Mouse (Mus musculus) cortical plate, adult 2 months (tissue): ENCODE results near the gene Arl4c. TPM values are rescaled to one million over a fixed set of nuclear protein-coding genes. Genes with fewer than 3 reads are reported as not detected.

Experiments used
- H3K27ac ChIP-seq: fragments of 200-500 bp; 2 replicates; pipeline ENCODE4 v1.5.1; 2012; ENCODE audit warnings: low read length, control low read depth, inconsistent platforms; ENCODE audit not compliant: insufficient read depth
- H3K4me1 ChIP-seq: fragments of 200-500 bp; 2 replicates; pipeline ENCODE4 v1.6.1; 2011; ENCODE audit warnings: low read length; ENCODE audit not compliant: control insufficient read depth, insufficient read depth
- H3K4me3 ChIP-seq: fragments of 200-500 bp; 2 replicates; pipeline ENCODE4 v1.5.1; 2011; ENCODE audit warnings: mild to moderate bottlenecking, low read length, control low read depth; ENCODE audit not compliant: insufficient read depth
- CTCF ChIP-seq: fragments of 200-500 bp; IDR thresholded peaks from 2 replicates; pipeline ENCODE4 v1.5.1; 2011; ENCODE audit warnings: mild to moderate bottlenecking, control low read depth, low read length; ENCODE audit not compliant: insufficient read depth; ENCODE audit errors: extremely low read depth
- POLR2A ChIP-seq: fragments of 200-500 bp; IDR thresholded peaks from 2 replicates; pipeline ENCODE4 v1.6.1; 2011; ENCODE audit warnings: mild to moderate bottlenecking, low read length, control low read depth; ENCODE audit not compliant: insufficient read depth; ENCODE audit errors: extremely low read depth
- polyA plus RNA-seq: library from polyadenylated mRNA; depleted of rRNA; stranded (reverse); fragments of >200 nt; gene quantifications from 2 replicates; pipeline ENCODE4 v1.2.3, GENCODE M21; 2012

Gene Arl4c
- polyA plus RNA-seq, 1 experiment = 26.5 TPM

DNA sequence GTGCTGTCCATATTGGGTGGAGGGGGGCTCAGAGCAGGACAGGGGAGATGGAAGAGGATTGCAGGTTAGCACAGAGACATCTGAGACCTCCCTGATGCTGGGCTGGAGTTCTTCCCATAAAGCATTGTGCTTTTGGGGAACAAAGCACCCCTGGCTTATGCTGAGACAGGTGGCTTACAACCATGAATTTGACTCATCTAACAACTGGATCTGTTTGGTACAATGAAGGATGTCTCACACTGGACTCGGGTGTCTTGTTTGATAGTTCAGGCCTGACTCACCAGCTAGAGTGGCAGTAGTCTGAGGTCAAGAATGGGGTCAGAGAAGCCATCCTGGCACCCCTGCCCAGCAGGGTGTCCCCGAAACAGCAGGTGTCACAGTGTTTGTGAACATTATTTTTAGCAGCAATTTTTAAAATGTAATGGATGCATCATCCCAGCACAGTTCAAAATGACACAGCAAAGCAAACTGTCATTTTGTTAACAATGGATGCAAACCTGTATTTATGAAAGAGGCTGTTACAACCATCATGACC is 9.7 kb downstream of the Arl4c start:
- TF ChIP-seq CTCF (no peak), POLR2A (no peak)
- H3K27ac ChIP-seq = no peak overlapping the region
- no peak overlapping the region for H3K4me3 ChIP-seq
- H3K4me1 ChIP-seq = no peaks in the 10 kb centered on the region

- H3K4me3 ChIP-seq = no peak overlapping the region
- no peak overlapping the region for H3K27ac ChIP-seq
- TF ChIP-seq POLR2A (no peak), CTCF (no peak)
- no peaks in the 10 kb centered on the region for H3K4me1 ChIP-seq
Measured at GRCm38 (mm10) chr1:88690601-88691000, 11.4 kb downstream of the Arl4c start.

- H3K4me3 ChIP-seq = no peak overlapping the region
- TF ChIP-seq POLR2A (no peak), CTCF (no peak)
Measured at GRCm38 (mm10) chr1:88684765-88685164, 17.3 kb downstream of the Arl4c start.

GRCm38 (mm10) chr1:88681596-88681995 is 20.4 kb downstream of the Arl4c start:
- Histone ChIP-seq H3K4me1 (no peaks in the 10 kb centered on the region), H3K27ac (no peak overlapping the region), H3K4me3 (no peak overlapping the region)
- TF ChIP-seq POLR2A (no peak), CTCF (no peak)

More at GRCm38 (mm10) chr1:88684765-88685164, 17.3 kb downstream of the Arl4c start:
- Histone ChIP-seq H3K27ac (no peak overlapping the region), H3K4me1 (no peaks in the 10 kb centered on the region)

GRCm38 (mm10) chr1:88680804-88681203 is 21.2 kb downstream of the Arl4c start:
- TF ChIP-seq POLR2A (no peak), CTCF (no peak)
- Histone ChIP-seq H3K4me1 (no peaks in the 10 kb centered on the region), H3K27ac (no peak overlapping the region), H3K4me3 (no peak overlapping the region)

DNA sequence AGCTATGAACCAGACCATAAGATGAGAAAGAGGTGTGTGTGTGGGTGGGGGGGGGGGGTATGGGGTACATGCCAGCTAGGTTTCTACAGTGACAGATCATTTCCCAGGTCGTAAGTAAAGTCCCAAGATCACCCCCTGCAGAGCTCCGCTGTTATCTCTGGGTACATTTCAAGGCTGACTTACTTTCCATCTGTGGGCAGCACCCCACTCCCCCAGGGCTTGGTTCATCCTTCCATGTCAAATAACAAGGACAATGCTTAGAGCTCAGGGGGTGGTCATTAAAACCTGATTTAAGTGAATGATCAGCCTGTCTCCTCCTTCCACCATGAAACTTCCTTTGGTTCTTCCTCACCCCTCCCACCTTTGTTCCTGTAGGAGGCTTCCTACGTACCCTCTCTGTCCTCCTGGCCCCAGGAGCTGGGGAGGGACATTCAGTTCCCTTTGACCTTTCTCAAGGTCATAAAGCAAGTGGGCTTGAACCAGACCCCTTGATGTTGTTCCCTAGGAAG is 23.7 kb downstream of the Arl4c start:
- Histone ChIP-seq H3K4me3 (no peak overlapping the region), H3K4me1 (no peaks in the 10 kb centered on the region), H3K27ac (no peak overlapping the region)
- TF ChIP-seq CTCF (no peak), POLR2A (no peak)

DNA sequence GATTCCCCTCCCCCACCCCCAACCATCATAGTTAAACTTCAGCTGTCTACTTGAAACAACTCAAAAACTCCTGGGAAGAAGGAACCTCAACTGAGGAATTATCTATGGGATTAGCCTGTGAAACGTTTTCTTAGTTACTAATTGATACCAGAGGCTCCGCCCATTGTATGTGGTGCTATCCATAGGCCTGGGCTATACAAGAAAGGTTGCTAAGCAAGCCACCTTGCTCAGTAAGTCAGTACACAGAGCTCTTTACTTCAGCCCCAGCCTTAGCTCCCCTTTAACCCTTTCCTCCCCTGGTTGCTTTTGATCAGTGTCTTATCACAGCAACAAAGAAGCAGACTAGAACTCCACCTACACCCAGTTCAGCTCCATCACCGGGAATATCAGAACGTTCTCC is 31.2 kb downstream of the Arl4c start:
- TF ChIP-seq CTCF (no peak), POLR2A (no peak)
- no peak overlapping the region for H3K4me3 ChIP-seq
- H3K27ac ChIP-seq = no peak overlapping the region

GRCm38 (mm10) chr1:88668846-88669810 is 32.9 kb downstream of the Arl4c start:
- no peak overlapping the region for H3K4me3 ChIP-seq
- no peak overlapping the region; the same call in 1 of the 2 replicates for H3K27ac ChIP-seq
- TF ChIP-seq POLR2A (no peak), CTCF (no peak)
- no peaks in the 10 kb centered on the region for H3K4me1 ChIP-seq

More for the DNA sequence above, 31.2 kb downstream of the Arl4c start:
- H3K4me1 ChIP-seq = no peaks in the 10 kb centered on the region

- no peak overlapping the region for H3K27ac ChIP-seq
- H3K4me1 ChIP-seq = no peaks in the 10 kb centered on the region
- no peak overlapping the region for H3K4me3 ChIP-seq
- TF ChIP-seq POLR2A (no peak), CTCF (no peak)
Measured at GRCm38 (mm10) chr1:88668353-88668752, 33.7 kb downstream of the Arl4c start.
